Mouse (Mus musculus): ENCODE measurements around the gene Ly6g6c. TPM values are rescaled to one million over a fixed set of nuclear protein-coding genes. Genes with fewer than 3 reads are reported as not detected.

Ly6g6c gene
- polyA plus RNA-seq, 1 experiment from 2014 or later: not detected

DNA sequence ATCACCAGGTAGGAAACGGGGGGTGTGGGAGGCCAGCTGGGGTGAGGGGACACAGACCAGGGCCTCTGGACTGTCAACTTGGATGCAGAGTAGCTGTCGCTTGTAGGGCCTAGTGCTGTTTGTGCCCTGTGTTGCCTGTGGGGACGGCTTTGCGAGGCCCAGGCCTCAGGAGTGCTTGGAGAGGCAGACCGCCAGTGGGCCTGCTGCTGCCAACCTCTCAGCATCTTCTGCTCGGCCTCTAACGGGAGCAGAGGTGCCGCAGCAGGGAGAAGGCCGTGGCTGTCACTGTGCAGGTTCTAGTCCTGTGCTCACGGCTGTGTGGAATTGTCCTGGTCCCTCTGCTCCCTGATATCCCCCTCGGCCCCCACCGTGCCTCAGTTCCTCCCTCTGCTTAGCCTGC is 31.4 kb downstream of the Ly6g6c start:
- no peaks in the 10 kb centered on the region for H3K27me3 ChIP-seq (ENCODE audit: control insufficient read depth, insufficient read depth, low read depth, low read length)
- no peak overlapping the region for H3K4me2 ChIP-seq (ENCODE audit: low read length)
- no peak for ATAC-seq
- peaks cover 50% of the 10 kb centered on the region for H3K36me3 ChIP-seq (ENCODE audit: control insufficient read depth, insufficient read depth, low read length)
- 79% methylated on average over 12 of the region's 12 CpGs for WGBS
- no peak overlapping the region for H3K9ac ChIP-seq (ENCODE audit: low read depth, low read length)
- H3K4me3 ChIP-seq (ENCODE audit: low read depth, low read length): no peak overlapping the region
- no peaks in the 10 kb centered on the region for H3K9me3 ChIP-seq (replicated peaks; ENCODE audit: control insufficient read depth, low read length, poor library complexity, severe bottlenecking)
- H3K27ac ChIP-seq (ENCODE audit: low read length): no peak overlapping the region
- H3K4me1 ChIP-seq (ENCODE audit: control insufficient read depth, insufficient read depth, low read length): no peaks in the 10 kb centered on the region

- Histone ChIP-seq H3K4me3 (ENCODE audit: low read depth, low read length) (no peak overlapping the region), H3K27ac (ENCODE audit: low read length) (no peak overlapping the region), H3K4me1 (ENCODE audit: control insufficient read depth, insufficient read depth, low read length) (no peaks in the 10 kb centered on the region), H3K36me3 (ENCODE audit: control insufficient read depth, insufficient read depth, low read length) (peaks cover 51% of the 10 kb centered on the region), H3K9me3 (replicated peaks; ENCODE audit: control insufficient read depth, low read length, poor library complexity, severe bottlenecking) (no peaks in the 10 kb centered on the region), H3K4me2 (ENCODE audit: low read length) (no peak overlapping the region), H3K9ac (ENCODE audit: low read depth, low read length) (no peak overlapping the region), H3K27me3 (ENCODE audit: control insufficient read depth, insufficient read depth, low read depth, low read length) (no peaks in the 10 kb centered on the region)
- WGBS: 69% methylated on average over 12 of the region's 12 CpGs
- no peak for ATAC-seq
Measured at GRCm38 (mm10) chr17:35097164-35097655, 32.0 kb downstream of the Ly6g6c start.

DNA sequence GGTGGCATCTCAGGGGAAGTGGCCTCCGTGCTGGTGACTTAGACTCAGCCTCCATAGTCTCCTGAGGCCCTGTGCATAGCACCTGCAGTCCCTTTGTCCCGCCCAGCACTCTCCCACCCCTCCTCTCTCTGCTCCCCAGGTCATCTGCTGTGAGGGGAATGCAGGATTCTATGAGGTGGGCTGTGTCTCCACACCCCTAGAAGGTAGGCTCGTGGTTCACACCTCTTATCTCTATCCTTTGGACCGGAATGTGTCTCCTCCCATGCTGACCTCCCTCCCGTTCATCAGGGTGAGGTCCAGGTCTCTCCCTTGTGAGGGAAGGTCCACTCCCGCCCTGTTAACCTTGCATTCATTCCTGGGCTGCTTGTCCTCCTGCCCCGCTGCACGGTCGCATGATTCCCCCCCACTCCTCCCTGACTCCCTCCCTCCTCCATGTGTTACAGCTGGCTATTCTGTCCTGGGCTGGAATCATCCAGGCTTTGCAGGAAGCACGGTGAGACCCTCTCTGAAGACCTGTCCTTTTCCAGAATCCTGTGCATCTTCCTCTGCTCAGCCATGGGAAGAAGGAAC is 35.1 kb downstream of the Ly6g6c start:
- WGBS: 81% methylated on average over 10 of the region's 10 CpGs
- Histone ChIP-seq H3K4me3 (ENCODE audit: low read depth, low read length) (no peak overlapping the region), H3K4me1 (ENCODE audit: control insufficient read depth, insufficient read depth, low read length) (no peaks in the 10 kb centered on the region), H3K4me2 (ENCODE audit: low read length) (no peak overlapping the region), H3K27ac (ENCODE audit: low read length) (no peak overlapping the region), H3K9me3 (replicated peaks; ENCODE audit: control insufficient read depth, low read length, poor library complexity, severe bottlenecking) (no peaks in the 10 kb centered on the region), H3K9ac (ENCODE audit: low read depth, low read length) (no peak overlapping the region), H3K36me3 (ENCODE audit: control insufficient read depth, insufficient read depth, low read length) (peaks cover 48% of the 10 kb centered on the region), H3K27me3 (ENCODE audit: control insufficient read depth, insufficient read depth, low read depth, low read length) (no peaks in the 10 kb centered on the region)
- ATAC-seq: no peak

GRCm38 (mm10) chr17:35101161-35101560 is 36.0 kb downstream of the Ly6g6c start:
- 92% methylated on average over 11 of the region's 11 CpGs for WGBS
- no peak for ATAC-seq
- peaks cover 47% of the 10 kb centered on the region for H3K36me3 ChIP-seq (ENCODE audit: control insufficient read depth, insufficient read depth, low read length)

DNA sequence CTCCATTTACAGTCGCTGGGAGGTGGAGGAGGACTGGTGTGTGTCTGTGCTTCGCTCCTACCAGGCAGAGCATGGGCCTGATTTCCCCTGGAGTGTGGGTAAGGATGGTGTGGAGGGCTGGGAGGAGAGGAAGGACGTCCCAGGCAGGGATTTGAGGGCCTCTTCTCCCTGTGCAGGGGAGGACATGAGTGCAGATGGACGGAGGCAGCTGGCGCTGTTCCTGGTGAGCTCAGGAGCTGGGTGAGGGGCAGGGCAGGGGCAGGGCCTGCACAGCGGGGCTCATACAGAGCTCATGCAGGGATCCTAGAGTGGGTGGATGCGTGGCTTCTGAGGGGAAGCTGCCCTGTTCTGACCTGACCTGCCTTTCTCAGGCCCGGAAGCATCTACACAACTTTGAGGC is 37.1 kb downstream of the Ly6g6c start:
- WGBS: 77% methylated on average over 8 of the region's 8 CpGs
- no peak overlapping the region for H3K27ac ChIP-seq (ENCODE audit: low read length)

More at GRCm38 (mm10) chr17:35101161-35101560, 36.0 kb downstream of the Ly6g6c start:
- Histone ChIP-seq H3K4me1 (ENCODE audit: control insufficient read depth, insufficient read depth, low read length) (no peaks in the 10 kb centered on the region; the same call in 1 of the 2 replicates), H3K4me2 (ENCODE audit: low read length) (no peak overlapping the region), H3K27ac (ENCODE audit: low read length) (no peak overlapping the region), H3K9ac (ENCODE audit: low read depth, low read length) (no peak overlapping the region), H3K27me3 (ENCODE audit: control insufficient read depth, insufficient read depth, low read depth, low read length) (no peaks in the 10 kb centered on the region), H3K4me3 (ENCODE audit: low read depth, low read length) (no peak overlapping the region), H3K9me3 (replicated peaks; ENCODE audit: control insufficient read depth, low read length, poor library complexity, severe bottlenecking) (no peaks in the 10 kb centered on the region)

DNA sequence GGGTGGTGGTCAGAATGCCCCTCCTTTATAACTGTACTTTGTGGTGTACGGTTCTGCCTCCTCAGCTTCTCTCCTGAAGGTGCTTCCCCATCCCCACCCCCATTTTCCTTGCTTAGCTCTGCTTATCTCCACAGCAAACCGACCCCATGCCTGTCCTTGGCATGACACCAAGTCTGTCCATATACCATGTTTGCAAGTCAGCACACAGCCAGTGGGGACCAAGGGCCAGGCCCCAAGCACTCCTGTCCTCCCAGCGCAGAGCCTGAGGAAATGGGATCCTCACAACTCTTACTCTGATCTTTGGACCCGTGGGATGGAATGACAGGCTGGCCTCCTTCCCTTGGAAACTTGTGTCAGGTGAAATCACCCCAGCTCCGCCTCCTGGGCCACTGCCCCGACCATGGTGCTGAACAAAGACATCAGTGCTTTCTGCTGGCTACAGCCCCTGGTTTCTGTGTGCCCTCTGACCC is 38.1 kb downstream of the Ly6g6c start:
- no peak overlapping the region for H3K4me3 ChIP-seq (ENCODE audit: low read depth, low read length)
- no peak overlapping the region for H3K4me2 ChIP-seq (ENCODE audit: low read length)
- H3K4me1 ChIP-seq (ENCODE audit: control insufficient read depth, insufficient read depth, low read length): no peaks in the 10 kb centered on the region; the same call in 1 of the 2 replicates
- peaks cover 35% of the 10 kb centered on the region for H3K36me3 ChIP-seq (ENCODE audit: control insufficient read depth, insufficient read depth, low read length)
- no peaks in the 10 kb centered on the region for H3K9me3 ChIP-seq (replicated peaks; ENCODE audit: control insufficient read depth, low read length, poor library complexity, severe bottlenecking)
- H3K27me3 ChIP-seq (ENCODE audit: control insufficient read depth, insufficient read depth, low read depth, low read length): no peaks in the 10 kb centered on the region
- ATAC-seq: no peak
- no peak overlapping the region for H3K27ac ChIP-seq (ENCODE audit: low read length)
- no peak overlapping the region for H3K9ac ChIP-seq (ENCODE audit: low read depth, low read length)
- WGBS: 71% methylated on average over 6 of the region's 6 CpGs

More for the DNA sequence above, 37.1 kb downstream of the Ly6g6c start:
- H3K9me3 ChIP-seq (replicated peaks; ENCODE audit: control insufficient read depth, low read length, poor library complexity, severe bottlenecking): no peaks in the 10 kb centered on the region
- H3K4me2 ChIP-seq (ENCODE audit: low read length): no peak overlapping the region
- no peak overlapping the region for H3K4me3 ChIP-seq (ENCODE audit: low read depth, low read length)
- no peaks in the 10 kb centered on the region for H3K27me3 ChIP-seq (ENCODE audit: control insufficient read depth, insufficient read depth, low read depth, low read length)
- ATAC-seq: no peak
- H3K9ac ChIP-seq (ENCODE audit: low read depth, low read length): no peak overlapping the region
- no peaks in the 10 kb centered on the region; the same call in 1 of the 2 replicates for H3K4me1 ChIP-seq (ENCODE audit: control insufficient read depth, insufficient read depth, low read length)
- H3K36me3 ChIP-seq (ENCODE audit: control insufficient read depth, insufficient read depth, low read length): peaks cover 40% of the 10 kb centered on the region

DNA sequence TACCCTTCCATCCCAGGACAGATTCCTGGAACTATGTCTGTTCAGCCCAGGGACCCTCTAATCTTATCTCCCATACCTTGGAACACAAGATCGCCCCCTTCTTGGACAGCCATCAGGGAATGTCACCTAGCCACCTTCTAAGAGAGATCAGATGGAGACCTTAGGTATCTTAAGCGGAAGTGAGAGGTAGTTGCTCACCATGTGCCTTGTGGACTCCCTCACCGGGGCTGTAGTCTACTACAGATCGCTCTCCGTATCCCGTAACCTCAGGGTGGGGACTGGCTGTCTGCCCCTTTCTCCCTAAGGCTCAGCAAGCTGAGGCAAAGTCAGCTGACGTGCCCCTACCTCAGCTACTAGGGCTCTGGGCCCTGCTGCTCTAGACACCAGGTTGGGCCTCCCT is 38.9 kb downstream of the Ly6g6c start:
- no peak for ATAC-seq
- Histone ChIP-seq H3K36me3 (ENCODE audit: control insufficient read depth, insufficient read depth, low read length) (peaks cover 31% of the 10 kb centered on the region), H3K27ac (ENCODE audit: low read length) (no peak overlapping the region), H3K27me3 (ENCODE audit: control insufficient read depth, insufficient read depth, low read depth, low read length) (no peaks in the 10 kb centered on the region), H3K9me3 (replicated peaks; ENCODE audit: control insufficient read depth, low read length, poor library complexity, severe bottlenecking) (no peaks in the 10 kb centered on the region), H3K4me1 (ENCODE audit: control insufficient read depth, insufficient read depth, low read length) (no peaks in the 10 kb centered on the region; the same call in 1 of the 2 replicates), H3K4me2 (ENCODE audit: low read length) (no peak overlapping the region), H3K9ac (ENCODE audit: low read depth, low read length) (0 out of 2 replicates have a peak overlapping the region, but pooled peaks have one; percentile 10), H3K4me3 (ENCODE audit: low read depth, low read length) (no peak overlapping the region)
- WGBS: 95% methylated on average over 7 of the region's 7 CpGs

GRCm38 (mm10) chr17:35104754-35105153 is 39.6 kb downstream of the Ly6g6c start:
- Histone ChIP-seq H3K9me3 (replicated peaks; ENCODE audit: control insufficient read depth, low read length, poor library complexity, severe bottlenecking) (no peaks in the 10 kb centered on the region), H3K36me3 (ENCODE audit: control insufficient read depth, insufficient read depth, low read length) (peaks cover 25% of the 10 kb centered on the region), H3K9ac (ENCODE audit: low read depth, low read length) (no peak overlapping the region), H3K4me3 (ENCODE audit: low read depth, low read length) (no peak overlapping the region), H3K27ac (ENCODE audit: low read length) (no peak overlapping the region), H3K4me1 (ENCODE audit: control insufficient read depth, insufficient read depth, low read length) (no peaks in the 10 kb centered on the region; the same call in 1 of the 2 replicates), H3K4me2 (ENCODE audit: low read length) (no peak overlapping the region), H3K27me3 (ENCODE audit: control insufficient read depth, insufficient read depth, low read depth, low read length) (no peaks in the 10 kb centered on the region)
- no peak for ATAC-seq
- 77% methylated on average over 6 of the region's 6 CpGs for WGBS

- Histone ChIP-seq H3K9me3 (replicated peaks; ENCODE audit: control insufficient read depth, low read length, poor library complexity, severe bottlenecking) (no peaks in the 10 kb centered on the region), H3K27ac (ENCODE audit: low read length) (no peak overlapping the region), H3K4me2 (ENCODE audit: low read length) (peak overlapping the region; percentile 23; the same call in 1 of the 2 replicates), H3K4me3 (ENCODE audit: low read depth, low read length) (no peak overlapping the region), H3K4me1 (ENCODE audit: control insufficient read depth, insufficient read depth, low read length) (no peaks in the 10 kb centered on the region; the same call in 1 of the 2 replicates), H3K27me3 (ENCODE audit: control insufficient read depth, insufficient read depth, low read depth, low read length) (no peaks in the 10 kb centered on the region; the same call in 1 of the 2 replicates), H3K9ac (ENCODE audit: low read depth, low read length) (peak overlapping the region; percentile 43; the same call in 1 of the 2 replicates), H3K36me3 (ENCODE audit: control insufficient read depth, insufficient read depth, low read length) (peaks cover 20% of the 10 kb centered on the region)
- 21% methylated on average over 13 of the region's 13 CpGs for WGBS
- no peak for ATAC-seq
Measured at GRCm38 (mm10) chr17:35105740-35106389, 40.7 kb downstream of the Ly6g6c start.
